Mouse (Mus musculus) olfactory bulb, adult 2 months (tissue): ENCODE measurements around the gene Peg10.

Experiments used
- CTCF ChIP-seq: fragments of 200-500 bp; IDR thresholded peaks from 2 replicates; pipeline ENCODE4 v1.5.1; 2012; ENCODE audit warnings: low read depth, mild to moderate bottlenecking, low read length, moderate library complexity; ENCODE audit not compliant: insufficient read depth
- POLR2A ChIP-seq: fragments of 200-500 bp; IDR thresholded peaks from 2 replicates; pipeline ENCODE4 v1.6.1; 2012; ENCODE audit warnings: mild to moderate bottlenecking, low read depth, low read length, moderate library complexity; ENCODE audit not compliant: insufficient read depth

GRCm38 (mm10) chr6:4731675-4732074, 15.4 kb upstream of the Peg10 start:
- TF ChIP-seq CTCF = no peak
- TF ChIP-seq POLR2A = no peak
